Mouse (Mus musculus) CH12.LX (cell line): Measurements from ENCODE around the gene Imp4. TPM values are rescaled to one million over a fixed set of nuclear protein-coding genes. Genes with fewer than 3 reads are reported as not detected.
A peak's percentile ranks its signal among the peaks of the same experiment; 100 is the strongest.

ENCODE experiments used
- DNase-seq: peaks from one replicate; pipeline ENCODE4 v3.0.0-alpha.2; 2013; ENCODE audit errors: extremely low read depth
- H3K27ac ChIP-seq: 2 replicates; pipeline ENCODE4 v1.5.1; 2012; ENCODE audit warnings: low read depth, mild to moderate bottlenecking, control low read depth, moderate library complexity; ENCODE audit not compliant: insufficient read depth
- H3K27me3 ChIP-seq: replicated peaks from 2 replicates; pipeline ENCODE3; 2012; ENCODE audit warnings: inconsistent platforms
- H3K36me3 ChIP-seq, 2 experiments: replicated peaks in 1 of 2; 2 replicates each; pipeline versions ENCODE3 to v1.6.1; 2012; ENCODE audit warnings: inconsistent platforms in 1 of 2, low read length in 1 of 2, mild to moderate bottlenecking in 1 of 2, mixed read lengths in 1 of 2, moderate library complexity in 1 of 2; ENCODE audit not compliant: control insufficient read depth in 1 of 2, insufficient read depth in 1 of 2
- H3K4me1 ChIP-seq, 2 experiments: 2 replicates each; pipeline ENCODE4 v1.6.1; 2012; ENCODE audit warnings: inconsistent platforms in 1 of 2, moderate library complexity in 1 of 2; ENCODE audit not compliant: insufficient read depth in 2 of 2, control insufficient read depth in 1 of 2
- H3K4me2 ChIP-seq: 2 replicates; pipeline ENCODE4 v1.6.1; 2012; ENCODE audit warnings: low read depth, mild to moderate bottlenecking, control low read depth; ENCODE audit not compliant: poor library complexity, insufficient read depth, severe bottlenecking
- H3K4me3 ChIP-seq, 3 experiments: fragments of 150-350 bp in 1 of 3; sonication (generic) in 1 of 3; replicated peaks in 1 of 3; 2 replicates each; pipeline versions ENCODE3 to v1.5.1; 2011 to 2012; ENCODE audit warnings: low read depth in 2 of 3, low read length in 2 of 3, mild to moderate bottlenecking in 2 of 3, moderate library complexity in 2 of 3, control low read depth in 1 of 3, improper control_type of control experiment in 1 of 3, inconsistent platforms in 1 of 3, mixed read lengths in 1 of 3; ENCODE audit not compliant: poor library complexity in 1 of 3
- H3K79me2 ChIP-seq: replicated peaks from 2 replicates; pipeline ENCODE4 v1.6.1; 2012; ENCODE audit warnings: mild to moderate bottlenecking, moderate library complexity; ENCODE audit not compliant: control insufficient read depth, poor library complexity, insufficient read depth, severe bottlenecking; ENCODE audit errors: extremely low read depth
- H3K9ac ChIP-seq: 2 replicates; pipeline ENCODE4 v1.6.1; 2012; ENCODE audit warnings: low read depth, mild to moderate bottlenecking, control low read depth, moderate library complexity; ENCODE audit not compliant: insufficient read depth
- H3K9me3 ChIP-seq: replicated peaks from 2 replicates; pipeline ENCODE3; 2012; ENCODE audit warnings: low read length, inconsistent platforms, mixed read lengths
- KAT2A ChIP-seq: IDR thresholded peaks from 2 replicates; pipeline ENCODE4 v1.6.1; 2012; ENCODE audit warnings: low read length, improper control_type of control experiment, inconsistent platforms; ENCODE audit not compliant: insufficient replicate concordance
- MAFK ChIP-seq: IDR thresholded peaks from 2 replicates; pipeline ENCODE4 v1.6.1; 2011; ENCODE audit warnings: low read length, improper control_type of control experiment; ENCODE audit not compliant: insufficient replicate concordance
- MXI1 ChIP-seq: IDR thresholded peaks from 2 replicates; pipeline ENCODE4 v1.6.1; 2011; ENCODE audit warnings: mild to moderate bottlenecking, low read depth, low read length, improper control_type of control experiment
- MYC ChIP-seq: IDR thresholded peaks from 2 replicates; pipeline ENCODE4 v1.6.1; 2011; ENCODE audit warnings: low read depth, mild to moderate bottlenecking, improper control_type of control experiment, low read length
- NELFE ChIP-seq: IDR thresholded peaks from 2 replicates; pipeline ENCODE4 v1.6.1; 2011; ENCODE audit warnings: low read depth, low read length, improper control_type of control experiment
- POLR2A ChIP-seq: IDR thresholded peaks from 2 replicates; pipeline ENCODE4 v1.6.1; 2011; ENCODE audit warnings: low read depth, mild to moderate bottlenecking, improper control_type of control experiment, low read length
- TCF12 ChIP-seq: IDR thresholded peaks from 2 replicates; pipeline ENCODE4 v1.6.1; 2014; ENCODE audit warnings: low read depth, mild to moderate bottlenecking, inconsistent platforms, low read length, improper control_type of control experiment
- UBTF ChIP-seq: IDR thresholded peaks from 2 replicates; pipeline ENCODE4 v1.6.1; 2012; ENCODE audit warnings: low read depth, mild to moderate bottlenecking, inconsistent platforms, low read length, improper control_type of control experiment, moderate library complexity
- ZMIZ1 ChIP-seq: IDR thresholded peaks from 2 replicates; pipeline ENCODE4 v1.6.1; 2012; ENCODE audit warnings: low read depth, mild to moderate bottlenecking, inconsistent platforms, low read length, improper control_type of control experiment
- dilution Hi-C: fragments of 300-500 bp; cut with MboI; formaldehyde crosslinking; loops from 2 replicates; pipeline ENCODE4 v1.14.3; 2020; ENCODE audit warnings: low sequenced_read_pairs; ENCODE audit not compliant: extremely low pct_unique_long_range_greater_than_20kb, extremely low pct_ligation_motif_present
- in situ Hi-C: fragments of 300-500 bp; cut with MboI; formaldehyde crosslinking; loops from 3 replicates; pipeline ENCODE4 v1.14.3; 2019; ENCODE audit warnings: low sequenced_read_pairs, low pct_ligation_motif_present, low pct_unique_long_range_greater_than_20kb, mixed read lengths
- polyA plus RNA-seq: library from polyadenylated mRNA; unstranded; fragments of >175 nt; gene quantifications from 2 replicates; pipeline ENCODE4 v1.2.1, GENCODE M21; 2012; ENCODE audit warnings: low read depth; ENCODE audit not compliant: insufficient read length
- total RNA-seq, 2 experiments: library from RNA; depleted of rRNA; stranded (reverse); fragments of 300-350 nt in 1 of 2; fragments of >200 nt in 1 of 2; gene quantifications; 2 replicates each; pipeline ENCODE4 v1.2.3; 2012 to 2014

Imp4 gene
- total and polyA plus RNA-seq, 3 experiments = 91.0 to 199 (median 107) TPM

DNA sequence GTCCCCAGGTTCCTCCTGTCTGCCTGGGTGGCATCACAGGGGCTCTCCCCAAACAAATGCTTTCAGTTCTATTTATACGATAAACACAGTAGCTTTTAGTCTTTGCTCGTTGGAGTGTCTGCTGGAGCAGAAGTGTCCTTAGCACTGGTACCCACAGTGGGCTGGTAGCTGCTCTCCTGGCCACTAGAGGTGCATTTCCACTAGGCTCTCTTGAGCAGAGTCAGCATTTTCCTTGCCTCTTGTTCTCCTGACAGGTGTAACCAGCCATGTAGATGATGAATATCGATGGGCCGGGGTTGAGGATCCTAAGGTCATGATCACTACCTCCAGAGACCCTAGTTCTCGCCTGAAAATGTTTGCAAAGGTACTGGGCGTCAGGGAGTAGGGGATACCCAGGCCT, 3.5 kb downstream of the Imp4 start:
- H3K36me3 ChIP-seq = peaks cover 42 to 70% of the 10 kb centered on the region in 2 experiments
- in situ Hi-C loops = no loop called here

DNA sequence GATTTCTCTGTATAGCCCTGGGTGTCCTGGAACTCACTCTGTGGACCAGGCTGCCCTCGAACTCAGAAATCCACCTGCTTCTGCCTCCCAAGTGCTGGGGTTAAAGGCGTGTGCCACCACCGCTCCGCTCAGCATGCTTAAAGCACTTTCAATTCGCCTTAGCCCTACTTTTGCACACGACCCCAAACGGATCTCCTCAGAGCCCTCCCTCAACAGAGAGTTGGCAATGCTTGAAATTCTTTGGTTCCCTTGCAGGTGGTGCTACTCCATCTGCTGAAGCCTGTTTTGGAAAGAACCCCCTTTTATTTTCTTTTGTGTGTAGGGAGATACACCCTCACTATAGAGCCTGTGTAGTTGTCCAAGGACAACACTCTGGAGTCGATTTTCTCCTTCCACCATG, 18.8 kb downstream of the Imp4 start:
- in situ Hi-C loops (no loop called here), dilution Hi-C loops (no loop called here)
- TF ChIP-seq TCF12 = no peak
- TF ChIP-seq, all 38 proteins: peak for 0
- peaks cover 16% of the 10 kb centered on the region for H3K27me3 ChIP-seq
- peak overlapping the region; percentile 88 for H3K4me2 ChIP-seq
- H3K79me2 ChIP-seq = no peaks in the 10 kb centered on the region
- no peak overlapping the region for H3K27ac ChIP-seq
- no peak overlapping the region for H3K9ac ChIP-seq
- no peak overlapping the region for H3K4me3 ChIP-seq
- no peaks in the 10 kb centered on the region for H3K36me3 ChIP-seq
- H3K4me1 ChIP-seq = peaks cover 8 to 30% of the 10 kb centered on the region in 2 experiments
- no peak for DNase-seq
- no peaks in the 10 kb centered on the region for H3K9me3 ChIP-seq

More for the DNA sequence above, 3.5 kb downstream of the Imp4 start:
- Histone ChIP-seq H3K4me3 (no peak overlapping the region), H3K79me2 (peaks cover 26% of the 10 kb centered on the region), H3K4me2 (no peak overlapping the region), H3K9me3 (no peaks in the 10 kb centered on the region), H3K4me1 (peaks cover 0 to 23% of the 10 kb centered on the region in 2 experiments; a peak in 3 of 4 replicates), H3K27ac (no peak overlapping the region), H3K27me3 (no peaks in the 10 kb centered on the region), H3K9ac (no peak overlapping the region)
- TF ChIP-seq ZMIZ1 = no peak
- no peak for TF ChIP-seq NELFE
- peak; percentile 67; the same call in 1 of the 2 replicates for TF ChIP-seq MAFK
- dilution Hi-C loops = no loop called here
- no peak for DNase-seq

DNA sequence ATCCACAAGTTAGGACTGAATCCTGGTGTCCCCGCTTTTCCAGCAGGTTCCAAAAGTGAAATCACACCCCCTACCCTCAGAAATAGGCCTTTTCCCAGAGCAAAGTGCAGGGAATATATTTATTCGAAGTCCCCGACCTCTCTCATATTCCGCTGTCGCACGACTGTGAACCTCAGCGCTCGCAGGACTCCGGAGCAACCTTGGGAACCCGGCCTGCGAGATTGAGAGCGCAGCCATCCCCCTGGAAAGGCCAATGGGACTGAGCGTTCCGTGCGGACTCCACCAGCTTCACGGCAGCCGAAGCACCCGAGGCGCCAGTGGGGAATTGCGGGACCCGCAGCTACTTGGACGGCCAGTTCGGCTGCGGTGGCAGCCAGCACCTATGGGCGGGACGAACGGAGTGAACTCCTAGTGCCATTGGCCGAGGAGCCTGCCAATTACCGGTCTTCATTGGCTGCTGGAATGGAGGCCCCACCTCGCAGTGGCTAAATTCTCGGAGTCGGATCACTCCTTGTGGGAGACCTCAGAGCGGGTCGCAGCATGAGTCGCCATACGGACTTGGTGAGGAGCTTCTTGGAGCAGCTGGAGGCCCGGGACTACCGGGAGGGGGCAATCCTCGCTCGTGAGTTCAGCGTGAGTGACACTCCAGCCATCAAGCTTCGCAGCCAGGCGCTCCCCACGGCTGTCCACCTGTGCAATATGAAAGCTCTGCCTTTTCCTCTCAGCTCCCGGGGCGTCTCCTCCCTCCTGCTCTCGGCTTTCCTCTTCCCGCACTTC, 19.8 kb downstream of the Imp4 start, which contains the start of gene Ptpn18:
Ptpn18 (plus strand) TSS at position 479 of the 777 bp plus-strand sequence.
- peak; percentile 77 for DNase-seq
- H3K27me3 ChIP-seq = peaks cover 16% of the 10 kb centered on the region
- TF ChIP-seq POLR2A = peak; percentile 66
- TF ChIP-seq KAT2A = no peak
- 0 out of 2 replicates have a peak, but pooled peaks have one; percentile 65 for TF ChIP-seq NELFE
- TF ChIP-seq UBTF = 0 out of 2 replicates have a peak, but pooled peaks have one; percentile 14
- 0 out of 2 replicates have a peak, but pooled peaks have one; percentile 24 for TF ChIP-seq TCF12
- no peak for TF ChIP-seq MXI1
- TF ChIP-seq MYC = no peak
- no peaks in the 10 kb centered on the region for H3K9me3 ChIP-seq
- no peaks in the 10 kb centered on the region for H3K36me3 ChIP-seq
- in situ Hi-C loops (no loop called here), dilution Hi-C loops (no loop called here)
- H3K27ac ChIP-seq = no peak within 1 kb of the TSS
- peaks cover 15 to 34% of the 10 kb centered on the region in 2 experiments for H3K4me1 ChIP-seq
- H3K4me2 ChIP-seq = peak within 1 kb of the TSS; percentile 89
- no peaks in the 10 kb centered on the region for H3K79me2 ChIP-seq
- peak within 1 kb of the TSS; percentile 63 for H3K9ac ChIP-seq
- H3K4me3 ChIP-seq = peak within 1 kb of the TSS; percentile 52 to 72 (median 68)
